Mouse (Mus musculus): ENCODE data around the gene Cd99l2. TPM values are rescaled to one million over a fixed set of nuclear protein-coding genes. Genes with fewer than 3 reads are reported as not detected.

Gene Cd99l2
- polyA plus RNA-seq, 1 experiment: 22.5 TPM

DNA sequence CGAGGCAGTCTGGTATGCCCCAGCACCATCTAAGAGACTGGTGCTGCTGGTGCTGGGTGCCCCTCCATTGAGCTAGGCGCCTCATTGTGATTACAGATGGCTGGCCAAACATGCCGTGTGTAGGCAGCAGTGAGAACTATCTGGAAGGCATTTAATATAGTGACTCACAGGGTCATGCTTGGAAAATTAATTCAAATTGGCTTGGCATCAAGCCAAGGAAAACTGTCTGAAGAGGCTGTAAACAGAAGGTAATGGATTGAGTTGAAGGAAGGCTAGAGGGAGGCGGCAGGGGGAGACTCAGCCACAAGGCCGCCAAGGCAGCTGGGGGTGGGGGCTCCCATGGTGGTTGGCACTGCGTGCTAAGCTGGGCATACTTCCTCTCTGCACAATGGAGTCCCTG is 36.0 kb upstream of the Cd99l2 start:
- H3K79me2 ChIP-seq (ENCODE audit: control insufficient read depth, insufficient read depth): no peaks in the 10 kb centered on the region
- no peaks in the 10 kb centered on the region for H3K36me3 ChIP-seq (ENCODE audit: control insufficient read depth, insufficient read depth)
- no peaks in the 10 kb centered on the region for H3K27me3 ChIP-seq (ENCODE audit: control insufficient read depth, insufficient read depth, insufficient read length)
- no peak overlapping the region for H3K4me3 ChIP-seq (ENCODE audit: insufficient read depth, poor library complexity, severe bottlenecking)
- no peaks in the 10 kb centered on the region for H3K79me3 ChIP-seq (ENCODE audit: low read depth)
- H3ac ChIP-seq (ENCODE audit: control insufficient read depth, insufficient read length, low read depth): no peak overlapping the region
- TF ChIP-seq MAX (IDR thresholded peaks at IDR 0.05) (no peak), USF1 (IDR thresholded peaks at IDR 0.05; ENCODE audit: low read depth) (no peak), CEBPB (IDR thresholded peaks at IDR 0.05; ENCODE audit: low read depth) (no peak), CTCF (IDR thresholded peaks at IDR 0.05; ENCODE audit: control insufficient read depth, insufficient read depth, insufficient read length) (no peak), MYOG (IDR thresholded peaks at IDR 0.05; ENCODE audit: control insufficient read depth, extremely low read depth, insufficient read length) (no peak), FOSL1 (IDR thresholded peaks at IDR 0.05; ENCODE audit: insufficient read depth, low read length, poor library complexity, severe bottlenecking) (no peak)

DNA sequence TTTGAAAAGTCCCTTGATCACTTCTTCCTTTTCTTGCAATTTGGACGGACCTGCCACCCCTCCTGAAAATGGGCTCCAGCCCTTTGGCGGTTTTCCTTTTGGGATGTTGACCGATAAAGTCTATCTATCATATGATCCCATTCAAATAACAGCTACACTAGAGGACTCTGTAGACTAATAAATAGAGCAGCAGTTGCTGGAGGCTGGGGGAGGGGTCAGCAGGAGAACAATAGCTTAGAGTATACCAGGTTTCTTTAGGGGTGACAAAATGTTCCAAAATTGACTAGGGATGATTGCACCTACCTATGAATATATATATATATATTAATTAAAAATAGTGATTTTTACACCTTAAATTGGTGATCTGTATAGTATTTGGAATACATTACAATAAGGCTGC is 35.5 kb upstream of the Cd99l2 start:
- Histone ChIP-seq H3ac (ENCODE audit: control insufficient read depth, insufficient read length, low read depth) (no peak overlapping the region), H3K36me3 (ENCODE audit: control insufficient read depth, insufficient read depth) (no peaks in the 10 kb centered on the region), H3K4me3 (ENCODE audit: insufficient read depth, poor library complexity, severe bottlenecking) (no peak overlapping the region), H3K27me3 (ENCODE audit: control insufficient read depth, insufficient read depth, insufficient read length) (no peaks in the 10 kb centered on the region), H3K79me3 (ENCODE audit: low read depth) (no peaks in the 10 kb centered on the region), H3K79me2 (ENCODE audit: control insufficient read depth, insufficient read depth) (no peaks in the 10 kb centered on the region)
- TF ChIP-seq FOSL1 (IDR thresholded peaks at IDR 0.05; ENCODE audit: insufficient read depth, low read length, poor library complexity, severe bottlenecking) (no peak), CTCF (IDR thresholded peaks at IDR 0.05; ENCODE audit: control insufficient read depth, insufficient read depth, insufficient read length) (no peak), USF1 (IDR thresholded peaks at IDR 0.05; ENCODE audit: low read depth) (no peak), MYOG (IDR thresholded peaks at IDR 0.05; ENCODE audit: control insufficient read depth, extremely low read depth, insufficient read length) (no peak), MYOD1 (IDR thresholded peaks at IDR 0.05; ENCODE audit: control insufficient read depth, insufficient read length, low read depth) (no peak), MAX (IDR thresholded peaks at IDR 0.05) (no peak), CEBPB (IDR thresholded peaks at IDR 0.05; ENCODE audit: low read depth) (no peak)

GRCm38 (mm10) chrX:71527461-71527860 is 34.8 kb upstream of the Cd99l2 start:
- Histone ChIP-seq H3K79me3 (ENCODE audit: low read depth) (no peaks in the 10 kb centered on the region), H3K79me2 (ENCODE audit: control insufficient read depth, insufficient read depth) (no peaks in the 10 kb centered on the region), H3K4me3 (ENCODE audit: insufficient read depth, poor library complexity, severe bottlenecking) (no peak overlapping the region), H3ac (ENCODE audit: control insufficient read depth, insufficient read length, low read depth) (no peak overlapping the region), H3K27me3 (ENCODE audit: control insufficient read depth, insufficient read depth, insufficient read length) (no peaks in the 10 kb centered on the region), H3K36me3 (ENCODE audit: control insufficient read depth, insufficient read depth) (no peaks in the 10 kb centered on the region)
- no peak for TF ChIP-seq CTCF (IDR thresholded peaks at IDR 0.05; ENCODE audit: control insufficient read depth, insufficient read depth, insufficient read length)
- TF ChIP-seq MAX (IDR thresholded peaks at IDR 0.05): no peak
- TF ChIP-seq MYOG (IDR thresholded peaks at IDR 0.05; ENCODE audit: control insufficient read depth, extremely low read depth, insufficient read length): no peak
- no peak for TF ChIP-seq CEBPB (IDR thresholded peaks at IDR 0.05; ENCODE audit: low read depth)
- no peak for TF ChIP-seq FOSL1 (IDR thresholded peaks at IDR 0.05; ENCODE audit: insufficient read depth, low read length, poor library complexity, severe bottlenecking)
- no peak for TF ChIP-seq USF1 (IDR thresholded peaks at IDR 0.05; ENCODE audit: low read depth)
- no peak for TF ChIP-seq MYOD1 (IDR thresholded peaks at IDR 0.05; ENCODE audit: control insufficient read depth, insufficient read length, low read depth)

DNA sequence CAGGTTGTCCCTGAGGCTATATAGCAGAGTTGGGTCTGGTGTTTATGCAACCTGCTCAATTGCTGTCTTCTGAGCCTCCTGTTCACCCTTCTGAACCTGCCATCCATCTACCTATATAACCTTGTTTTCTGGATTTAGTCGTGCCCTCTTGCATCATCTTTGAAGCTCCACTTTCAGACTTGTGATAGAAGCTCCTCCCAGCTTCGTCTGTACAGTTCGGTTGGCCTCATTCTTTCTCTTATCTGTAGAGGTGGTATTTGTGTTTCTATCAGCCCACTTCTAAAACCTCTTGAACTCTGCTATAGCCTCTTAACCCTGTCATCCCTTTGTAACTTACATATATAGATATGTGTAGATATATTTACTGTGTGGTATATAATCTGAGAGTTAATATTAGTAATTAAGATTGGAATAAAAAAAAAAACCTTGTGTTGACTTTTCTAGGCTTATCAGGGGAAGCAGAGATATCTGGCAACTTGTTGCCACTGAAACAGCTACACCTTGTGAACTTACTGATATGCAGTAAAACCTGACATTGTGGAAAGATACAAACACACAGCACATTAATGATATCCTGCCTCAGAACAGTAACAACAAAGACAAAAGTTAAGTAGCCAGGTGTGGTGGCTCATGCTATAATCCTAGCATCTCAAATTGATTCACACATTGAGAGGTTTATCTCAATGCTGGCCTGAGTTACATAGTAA is 33.1 kb upstream of the Cd99l2 start:
- H3K79me3 ChIP-seq (ENCODE audit: low read depth): no peaks in the 10 kb centered on the region
- no peaks in the 10 kb centered on the region for H3K79me2 ChIP-seq (ENCODE audit: control insufficient read depth, insufficient read depth)
- H3K4me3 ChIP-seq (ENCODE audit: insufficient read depth, poor library complexity, severe bottlenecking): no peak overlapping the region
- TF ChIP-seq FOSL1 (IDR thresholded peaks at IDR 0.05; ENCODE audit: insufficient read depth, low read length, poor library complexity, severe bottlenecking) (no peak), MYOD1 (IDR thresholded peaks at IDR 0.05; ENCODE audit: control insufficient read depth, insufficient read length, low read depth) (no peak), MAX (IDR thresholded peaks at IDR 0.05) (no peak), CTCF (IDR thresholded peaks at IDR 0.05; ENCODE audit: control insufficient read depth, insufficient read depth, insufficient read length) (no peak), CEBPB (IDR thresholded peaks at IDR 0.05; ENCODE audit: low read depth) (no peak), MYOG (IDR thresholded peaks at IDR 0.05; ENCODE audit: control insufficient read depth, extremely low read depth, insufficient read length) (no peak), USF1 (IDR thresholded peaks at IDR 0.05; ENCODE audit: low read depth) (no peak)
- H3K36me3 ChIP-seq (ENCODE audit: control insufficient read depth, insufficient read depth): no peaks in the 10 kb centered on the region
- H3ac ChIP-seq (ENCODE audit: control insufficient read depth, insufficient read length, low read depth): no peak overlapping the region
- no peaks in the 10 kb centered on the region for H3K27me3 ChIP-seq (ENCODE audit: control insufficient read depth, insufficient read depth, insufficient read length)

DNA sequence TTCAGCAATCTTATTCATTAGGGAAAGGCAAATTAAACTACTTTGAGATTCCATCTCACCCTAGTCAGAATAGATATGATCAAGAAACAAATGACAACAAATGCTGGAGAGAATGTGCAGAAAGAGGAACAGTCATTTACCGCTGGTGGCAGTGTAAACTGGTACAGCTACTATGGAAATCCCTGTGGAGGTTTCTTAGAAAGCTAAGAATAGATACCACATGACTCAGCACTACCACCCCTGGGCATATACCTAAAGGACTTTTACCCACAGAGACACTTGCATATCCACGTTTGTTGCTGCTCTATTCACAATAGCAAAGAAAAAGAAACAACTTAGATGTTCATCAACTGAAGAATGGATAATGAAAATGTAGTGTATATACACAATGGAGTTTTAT is 31.7 kb upstream of the Cd99l2 start:
- Histone ChIP-seq H3K36me3 (ENCODE audit: control insufficient read depth, insufficient read depth) (no peaks in the 10 kb centered on the region), H3K4me3 (ENCODE audit: insufficient read depth, poor library complexity, severe bottlenecking) (no peak overlapping the region), H3ac (ENCODE audit: control insufficient read depth, insufficient read length, low read depth) (no peak overlapping the region), H3K79me3 (ENCODE audit: low read depth) (no peaks in the 10 kb centered on the region), H3K27me3 (ENCODE audit: control insufficient read depth, insufficient read depth, insufficient read length) (no peaks in the 10 kb centered on the region), H3K79me2 (ENCODE audit: control insufficient read depth, insufficient read depth) (no peaks in the 10 kb centered on the region)
- no peak for TF ChIP-seq CTCF (IDR thresholded peaks at IDR 0.05; ENCODE audit: control insufficient read depth, insufficient read depth, insufficient read length)
- no peak for TF ChIP-seq CEBPB (IDR thresholded peaks at IDR 0.05; ENCODE audit: low read depth)
- no peak for TF ChIP-seq FOSL1 (IDR thresholded peaks at IDR 0.05; ENCODE audit: insufficient read depth, low read length, poor library complexity, severe bottlenecking)
- TF ChIP-seq USF1 (IDR thresholded peaks at IDR 0.05; ENCODE audit: low read depth): no peak
- TF ChIP-seq MAX (IDR thresholded peaks at IDR 0.05): no peak
- TF ChIP-seq MYOG (IDR thresholded peaks at IDR 0.05; ENCODE audit: control insufficient read depth, extremely low read depth, insufficient read length): no peak

Measured in C2C12 (cell line).